Mouse (Mus musculus) T-helper 1 cell (primary cell): ENCODE results near the gene Sarm1.

Experiments used
- in situ Hi-C: fragments of 300-600 bp; cut with MboI, MseI; formaldehyde crosslinking; loops from one replicate; pipeline ENCODE4 v1.15.1; 2025; ENCODE audit warnings: high pct_unique_total_duplicates

Sarm1 gene

DNA sequence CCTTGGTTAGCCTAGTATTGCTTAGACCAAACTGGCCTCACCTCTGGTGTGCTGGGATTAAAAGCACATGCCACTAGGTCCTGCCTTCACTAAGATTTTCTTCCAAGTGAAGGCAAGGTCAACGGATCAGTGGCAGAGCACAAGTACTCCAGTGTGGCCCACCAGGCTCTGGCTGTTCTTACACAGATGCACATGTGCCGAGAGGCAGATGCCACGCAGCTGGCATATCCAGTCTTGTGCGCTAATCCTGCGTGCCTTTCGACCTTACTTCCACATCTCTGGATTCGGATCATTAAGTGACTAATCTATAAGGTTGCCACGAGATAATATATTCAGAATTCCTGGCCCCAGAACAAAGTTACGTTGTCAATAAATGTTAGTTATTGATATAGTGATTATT, 32.4 kb downstream of the Sarm1 start:
- in situ Hi-C loops = no loop called here

- in situ Hi-C loops = no loop called here
Measured at GRCm38 (mm10) chr11:78463286-78464036, 34.1 kb downstream of the Sarm1 start.

DNA sequence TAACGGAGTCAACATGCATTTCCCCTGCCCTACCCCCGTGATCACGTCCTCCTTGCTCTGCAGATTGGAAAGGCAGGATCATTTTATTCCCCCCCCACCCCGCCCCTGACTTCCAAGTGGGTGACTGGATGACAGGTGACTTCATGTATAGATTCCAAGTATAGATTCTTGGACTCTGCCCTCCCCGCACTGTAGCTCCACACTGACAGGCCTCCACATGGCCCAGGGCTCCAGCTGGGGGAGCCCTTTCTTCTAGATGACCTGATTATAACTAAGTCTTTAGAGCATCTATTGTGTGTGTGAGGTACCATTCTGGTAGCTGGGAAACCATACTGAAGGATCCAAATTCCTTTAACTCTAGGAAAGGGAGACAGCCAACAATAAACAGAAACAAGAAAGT, 34.9 kb downstream of the Sarm1 start:
- in situ Hi-C loops = no loop called here

DNA sequence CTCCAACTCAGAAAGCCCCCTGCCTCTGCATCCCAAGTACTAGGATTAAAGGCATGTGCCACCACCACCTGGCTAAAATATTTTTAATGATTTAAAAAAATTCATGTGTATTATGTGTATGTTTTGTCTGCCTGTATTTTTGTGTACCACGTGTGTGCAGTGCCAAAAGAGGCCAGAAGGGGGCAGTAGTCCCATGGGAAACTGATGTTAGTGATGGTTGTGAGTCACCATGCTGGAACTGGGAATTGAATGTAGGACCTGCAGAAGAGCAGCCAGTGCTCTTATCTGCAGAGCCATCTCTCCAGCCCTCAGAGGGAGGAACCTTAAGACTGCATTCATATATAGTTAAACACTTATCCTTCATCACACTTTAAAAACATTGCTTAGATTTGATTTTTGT, 35.7 kb downstream of the Sarm1 start:
- in situ Hi-C loops = no loop called here

DNA sequence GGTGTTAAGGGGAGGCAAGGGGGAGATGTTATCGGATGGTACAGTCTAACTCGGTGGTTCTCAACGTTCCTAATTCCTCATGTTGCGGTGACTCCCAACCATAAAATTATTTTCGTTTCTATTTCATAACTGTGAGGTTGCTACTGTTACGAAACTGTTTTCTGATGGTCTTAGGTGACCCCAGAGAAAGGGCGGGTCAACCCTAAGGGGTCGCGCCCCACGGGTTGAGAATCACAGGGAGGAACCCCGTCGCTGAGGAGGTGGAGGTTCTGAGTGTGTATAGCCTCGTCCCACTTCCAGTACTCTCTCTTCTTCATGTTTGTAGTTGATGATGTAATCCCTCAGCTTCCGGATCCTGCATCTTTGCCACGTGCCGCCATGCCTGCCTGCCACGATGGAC, 38.8 kb downstream of the Sarm1 start:
- in situ Hi-C loops = no loop called here

DNA sequence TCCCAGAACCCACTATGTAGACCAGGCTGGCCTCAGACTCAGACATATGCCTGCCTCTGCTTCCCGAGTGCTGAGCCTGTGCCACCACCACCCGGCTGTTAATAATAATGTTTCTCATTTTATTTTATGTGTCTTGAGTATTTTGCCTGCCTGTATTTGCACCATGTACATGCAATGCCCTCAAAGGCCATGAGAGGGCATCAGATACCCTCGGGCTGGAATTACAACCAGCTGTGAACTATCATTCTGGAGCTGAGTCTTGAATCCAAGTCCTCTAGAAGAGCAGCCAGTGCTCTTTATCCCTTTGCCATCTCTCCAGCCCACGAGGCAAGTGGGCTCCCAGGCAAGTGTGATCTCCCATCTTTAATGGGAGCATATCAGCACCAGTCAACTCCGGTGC, 42.2 kb downstream of the Sarm1 start:
- in situ Hi-C loops = no loop called here

DNA sequence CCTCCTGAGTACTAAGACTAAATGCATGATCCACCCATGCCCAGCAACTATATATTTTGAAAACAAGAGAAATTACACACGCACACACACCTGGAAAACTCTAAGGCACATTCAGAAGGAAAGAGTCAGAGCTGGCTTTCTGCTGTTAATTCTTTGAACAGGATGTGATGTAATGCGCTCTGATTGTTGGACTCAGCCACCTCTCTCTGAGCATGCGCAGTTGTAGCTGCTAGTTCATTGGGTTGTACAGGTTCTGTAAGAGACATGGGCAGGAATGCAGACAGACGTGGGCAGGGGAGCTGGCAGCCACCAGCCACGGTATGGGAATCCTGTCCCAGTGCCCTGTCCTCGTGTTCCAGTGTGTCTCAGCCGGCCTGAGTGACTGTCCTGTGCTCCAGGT, 43.3 kb downstream of the Sarm1 start:
- in situ Hi-C loops = no loop called here

DNA sequence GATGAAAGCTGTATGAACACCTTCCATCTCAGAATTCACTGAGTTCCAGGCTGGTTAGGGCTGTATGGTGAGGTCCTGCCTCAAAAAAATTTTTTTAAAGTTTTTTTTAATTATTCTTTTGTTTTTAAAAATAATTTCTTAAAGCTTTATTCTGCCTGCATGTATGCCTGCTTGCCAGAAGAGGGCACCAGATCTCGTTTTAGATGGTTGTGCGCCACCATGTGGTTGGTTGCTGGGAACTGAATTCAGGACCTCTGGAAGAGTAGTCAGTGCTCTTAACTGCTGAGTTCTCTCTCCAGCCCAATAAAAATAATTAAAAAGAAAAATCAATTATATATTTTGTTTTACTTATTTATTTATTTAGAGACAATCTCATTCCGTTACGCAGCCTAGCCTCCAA, 43.9 kb downstream of the Sarm1 start:
- in situ Hi-C loops = no loop called here

- in situ Hi-C loops = no loop called here
Measured at GRCm38 (mm10) chr11:78450337-78450736, 47.2 kb downstream of the Sarm1 start.

- in situ Hi-C loops = no loop called here
Measured at GRCm38 (mm10) chr11:78448242-78448641, 49.3 kb downstream of the Sarm1 start.

GRCm38 (mm10) chr11:78447168-78447567, 50.4 kb downstream of the Sarm1 start:
- in situ Hi-C loops = no loop called here

GRCm38 (mm10) chr11:78443115-78443514, 54.4 kb downstream of the Sarm1 start:
- in situ Hi-C loops = no loop called here

- in situ Hi-C loops = no loop called here
Measured at GRCm38 (mm10) chr11:78438399-78438930, 59.1 kb downstream of the Sarm1 start.

- in situ Hi-C loops = no loop called here
Measured at GRCm38 (mm10) chr11:78437182-78437581, 60.4 kb downstream of the Sarm1 start.

DNA sequence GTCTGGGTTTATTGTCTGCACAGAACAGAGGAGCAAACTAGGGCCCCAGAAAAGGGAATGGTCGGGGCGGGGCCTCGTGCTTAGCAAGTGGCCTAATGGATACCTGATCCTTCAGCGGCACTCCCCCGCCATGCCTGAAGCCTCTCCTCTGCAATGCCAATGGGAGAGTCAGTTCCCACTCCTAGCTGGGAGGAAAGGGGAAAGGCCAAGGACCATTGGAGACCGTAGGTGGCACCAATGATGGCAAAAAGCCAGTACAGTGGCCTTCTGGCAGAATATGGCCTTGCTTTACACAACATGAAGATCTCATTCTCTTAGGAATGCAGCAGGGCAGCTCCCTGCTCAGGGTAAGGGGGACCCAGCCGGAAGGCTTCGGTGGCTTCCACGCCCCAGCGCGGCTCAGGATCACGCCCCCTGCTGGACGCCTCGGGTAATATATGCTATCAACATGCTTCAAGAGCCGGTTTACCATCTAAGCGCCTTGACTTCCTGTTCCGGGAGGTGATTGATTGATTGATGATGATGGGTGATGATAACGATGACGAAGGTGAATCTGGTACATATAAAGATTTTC, 61.7 kb downstream of the Sarm1 start:
- in situ Hi-C loops = no loop called here

GRCm38 (mm10) chr11:78434052-78434451, 63.5 kb downstream of the Sarm1 start:
- in situ Hi-C loops = no loop called here

DNA sequence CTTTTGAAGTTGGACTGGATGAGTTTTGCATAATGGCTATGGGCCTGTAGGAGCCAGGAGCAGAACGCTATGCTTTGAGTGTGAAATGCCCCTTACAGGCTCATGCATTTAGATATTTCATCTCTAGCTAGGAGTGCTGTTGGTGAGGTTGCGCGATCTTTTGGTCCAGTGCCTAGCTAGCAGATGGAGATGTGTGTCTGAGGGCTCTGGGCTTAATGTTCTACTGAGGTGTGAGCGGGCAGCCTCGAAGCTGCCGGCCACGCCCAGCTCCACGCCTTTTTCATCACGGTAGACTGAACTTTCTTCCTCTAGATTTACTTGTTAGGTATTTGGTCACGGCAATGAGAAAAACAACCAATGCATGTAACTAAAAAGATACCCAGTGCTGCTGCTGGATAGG, 66.4 kb downstream of the Sarm1 start:
- in situ Hi-C loops = no loop called here

DNA sequence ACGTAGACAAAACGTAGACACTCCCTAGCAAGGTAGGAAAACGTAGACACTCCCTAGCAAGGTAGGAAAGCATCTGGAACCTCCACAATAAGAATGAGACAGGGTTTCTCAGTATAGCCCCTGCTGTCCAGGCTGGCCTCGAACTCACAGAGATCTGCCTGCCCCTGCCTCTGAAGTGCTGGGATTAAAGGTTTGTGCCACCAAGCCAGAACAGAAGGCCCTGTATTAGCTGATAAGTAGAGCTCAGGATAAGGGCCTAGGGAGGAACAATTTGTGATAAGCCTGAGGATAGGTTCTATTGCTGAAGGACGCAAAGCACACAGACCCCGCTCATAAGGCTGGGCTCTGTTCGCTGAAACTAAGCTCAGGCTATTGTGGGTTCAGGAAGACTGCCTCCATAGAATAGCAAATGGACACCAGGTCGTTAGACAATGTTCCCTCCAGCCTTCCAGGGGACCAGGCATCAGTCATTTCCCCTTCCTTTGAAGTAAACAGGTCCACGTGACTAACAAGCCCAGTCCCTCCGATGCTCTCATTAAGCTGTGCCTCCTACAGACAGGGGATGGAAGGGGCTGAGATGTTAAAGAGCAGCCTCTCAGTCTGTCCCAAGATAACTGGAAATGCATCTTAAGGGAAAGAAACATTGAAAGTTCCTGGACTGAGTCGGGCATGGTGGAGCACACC, 67.2 kb downstream of the Sarm1 start:
- in situ Hi-C loops = no loop called here

DNA sequence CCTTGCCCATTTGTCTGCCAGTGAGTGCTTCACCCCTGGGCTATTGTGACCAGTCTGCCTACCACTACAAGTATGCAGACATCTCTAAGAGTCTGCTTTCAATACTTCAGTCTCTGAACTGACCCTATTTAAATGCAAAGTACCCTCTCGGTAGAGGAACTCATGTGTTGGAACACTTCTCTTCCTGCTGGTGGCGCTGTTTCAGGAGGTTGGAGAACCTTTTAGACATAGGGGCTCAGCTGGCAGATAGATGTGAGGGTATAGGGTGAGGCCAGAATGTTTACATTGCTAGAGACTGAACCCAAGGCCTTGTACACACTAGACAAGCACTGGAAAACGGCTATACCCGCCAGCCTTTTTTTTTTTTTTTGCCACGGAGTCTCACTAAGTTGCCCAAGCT, 69.2 kb downstream of the Sarm1 start:
- in situ Hi-C loops = no loop called here

DNA sequence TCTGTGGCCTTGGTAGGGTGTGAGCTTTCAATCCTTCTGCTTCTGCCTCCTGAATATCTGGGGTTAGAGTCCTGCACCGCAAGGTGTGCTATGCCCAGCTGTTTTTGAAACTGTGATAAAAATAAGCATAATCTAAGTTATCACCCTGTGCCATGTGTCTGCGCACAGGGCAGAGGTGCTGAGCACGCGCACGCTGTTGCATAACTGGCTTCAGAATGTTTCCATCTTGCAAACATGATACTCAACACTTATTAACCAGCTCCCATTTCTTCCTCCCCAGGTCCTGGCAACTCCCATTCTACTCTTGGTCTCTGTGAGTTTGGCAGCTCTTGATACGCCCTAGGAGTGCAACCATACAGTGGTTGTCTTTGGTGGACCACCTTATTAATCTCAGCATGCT, 69.9 kb downstream of the Sarm1 start:
- in situ Hi-C loops = no loop called here

- in situ Hi-C loops = no loop called here
Measured at GRCm38 (mm10) chr11:78425572-78425971, 72.0 kb downstream of the Sarm1 start.

DNA sequence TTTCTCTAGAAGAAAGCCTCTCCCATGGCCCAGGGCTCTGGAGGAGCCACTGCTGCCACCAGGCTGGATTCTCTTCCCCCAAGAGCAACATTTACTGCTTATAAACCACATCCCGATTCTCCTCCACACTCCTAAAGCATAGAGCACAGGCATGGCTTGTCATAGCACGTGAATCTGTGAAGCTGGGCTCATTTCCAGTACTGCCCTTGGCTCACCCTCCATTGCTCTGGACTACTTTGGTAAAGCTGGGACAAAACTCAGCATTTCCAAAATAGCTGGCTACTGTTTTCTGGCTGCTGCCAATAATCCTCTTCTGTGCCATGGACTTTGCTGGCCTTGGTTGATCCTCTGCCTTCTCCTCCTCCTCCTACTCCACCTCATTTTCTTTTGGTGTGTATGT, 73.2 kb downstream of the Sarm1 start:
- in situ Hi-C loops = no loop called here
